In the genomic region with DNA sequence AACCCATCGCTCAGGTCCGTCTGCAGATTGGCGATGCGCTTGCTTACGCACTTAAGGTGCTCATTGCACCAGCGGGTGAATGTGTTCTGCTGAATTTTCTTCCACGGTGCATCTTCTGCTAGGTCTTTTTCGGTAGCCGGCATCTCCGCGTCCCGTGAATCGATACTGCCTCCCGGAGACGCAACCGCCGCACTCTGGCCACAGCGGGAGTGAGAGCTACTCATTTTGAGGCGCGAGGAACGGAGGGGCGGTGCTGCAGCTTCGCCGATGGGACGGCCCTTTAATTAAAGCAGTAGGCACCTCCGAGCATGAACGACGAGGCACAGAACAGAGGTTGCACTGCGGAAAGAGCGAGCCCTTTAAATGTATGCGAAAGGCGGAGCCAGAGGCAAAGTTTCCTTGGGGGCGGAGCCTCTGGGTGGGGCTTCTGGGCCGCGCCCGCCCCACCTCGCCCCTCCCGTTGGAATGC, we compare ENCODE assay signal across 7 mouse cellular contexts. TPM values are rescaled to one million over a fixed set of nuclear protein-coding genes. Genes with fewer than 3 reads are reported as not detected.
A peak's percentile ranks its signal among the peaks of the same experiment; 100 is the strongest.
DNase-seq lines count a peak whose midpoint lies in the region; ATAC-seq lines count a peak whose summit lies in the region.

No protein-coding gene starts in this region.

- 29% methylated on average over 38 of the region's 38 CpGs for WGBS in intestine, embryonic 15.5 days
- WGBS in midbrain, embryonic 11.5 days, result 21% methylated on average over 32 of the region's 38 CpGs

- DNase-seq in adrenal gland, adult 2 months, result peak; percentile 90
- DNase-seq in embryo, embryonic 10.5 days (ENCODE audit: low spot score), result peak; percentile 93
- DNase-seq in gastrocnemius, postnatal 25 days, result peak; percentile 89
- DNase-seq in left cerebral cortex, postnatal 4 days, result peak; percentile 88
- DNase-seq in midbrain, embryonic 11.5 days (ENCODE audit: low spot score, missing footprints), result peak; percentile 95
- peak; percentile 69 for DNase-seq in right cerebral cortex, postnatal 4 days

- no peaks in the 10 kb centered on the region for H3K4me1 ChIP-seq in intestine, embryonic 15.5 days (replicated peaks)
- 0 out of 2 replicates have a peak, but pooled peaks cover 3% of the 10 kb centered on the region for H3K4me1 ChIP-seq in midbrain, embryonic 11.5 days (ENCODE audit: control insufficient read depth, insufficient read depth, low read length)

- H3K9ac ChIP-seq in intestine, embryonic 15.5 days, result peak overlapping the region; percentile 58
- H3K9ac ChIP-seq in midbrain, embryonic 11.5 days (ENCODE audit: low read length), result peak overlapping the region; percentile 73

- no peaks in the 10 kb centered on the region for H3K9me3 ChIP-seq in intestine, embryonic 15.5 days
- no peaks in the 10 kb centered on the region for H3K9me3 ChIP-seq in midbrain, embryonic 11.5 days (ENCODE audit: control insufficient read depth, low read length)

- H3K4me3 ChIP-seq in intestine, embryonic 15.5 days (replicated peaks), result peak overlapping the region; percentile 49
- peak overlapping the region; percentile 56 for H3K4me3 ChIP-seq in midbrain, embryonic 11.5 days (ENCODE audit: low read depth, low read length)

- intact Hi-C loops in left cerebral cortex, postnatal 4 days (cut with DNase I), result loop anchor here (5.0 to 10.0 kb wide), 2 partner anchors 131 to 166 kb away; no protein-coding TSS in a partner anchor

- H3K4me2 ChIP-seq in intestine, embryonic 15.5 days (replicated peaks), result peak overlapping the region; percentile 55
- H3K4me2 ChIP-seq in midbrain, embryonic 11.5 days, result peak overlapping the region; percentile 71

- H3K36me3 ChIP-seq in intestine, embryonic 15.5 days, result 0 out of 2 replicates have a peak, but pooled peaks cover 3% of the 10 kb centered on the region
- peaks cover 6% of the 10 kb centered on the region; the same call in 1 of the 2 replicates for H3K36me3 ChIP-seq in midbrain, embryonic 11.5 days (ENCODE audit: control insufficient read depth, insufficient read depth, low read length)

- H3K27ac ChIP-seq in intestine, embryonic 15.5 days, result peak overlapping the region; percentile 84
- peak overlapping the region; percentile 82; the same call in 1 of the 2 replicates for H3K27ac ChIP-seq in midbrain, embryonic 11.5 days (ENCODE audit: low read depth, low read length)

- peak; percentile 89 for ATAC-seq in intestine, embryonic 15.5 days
- peak; percentile 90 for ATAC-seq in midbrain, embryonic 11.5 days (ENCODE audit: low FRiP score)

- H3K27me3 ChIP-seq in intestine, embryonic 15.5 days (replicated peaks), result no peaks in the 10 kb centered on the region
- no peaks in the 10 kb centered on the region for H3K27me3 ChIP-seq in midbrain, embryonic 11.5 days (ENCODE audit: control insufficient read depth, insufficient read depth, low read length)

RNA-seq across cellular contexts. Expression of gene Flna, which starts 3.4 kb away (rescaled TPM):
- total RNA-seq in adrenal gland, adult 2 months (2021), result 100 to 1,000 TPM; 120 to 195 TPM
- polyA plus RNA-seq in adrenal gland, adult 2 months (2012; rRNA removed), result 134 and 139 TPM in 2 replicates
- total RNA-seq in gastrocnemius, postnatal 25 days (2021), result 10 to 100 TPM; 47.7 to 64.7 TPM
- 274 and 316 TPM in 2 replicates for polyA plus RNA-seq in intestine, embryonic 15.5 days (2015; fragmentation: Nextera tagmentation; extraction: Ambion mirVana)
- 100 to 1,000 TPM; 434 to 445 TPM for total RNA-seq in left cerebral cortex, postnatal 4 days (2021)
- polyA plus RNA-seq in midbrain, embryonic 11.5 days (2014; fragmentation: Nextera tagmentation; extraction: Ambion mirVana), result 178 and 185 TPM in 2 replicates

RNA-seq across cellular contexts. Expression of gene Emd, which starts 8.2 kb away (rescaled TPM):
- total RNA-seq in adrenal gland, adult 2 months (2021), result 100 to 1,000 TPM in 1 of 2 experiments, 10 to 100 TPM in 1; 53.9 to 170 TPM
- polyA plus RNA-seq in adrenal gland, adult 2 months (2012; rRNA removed), result 68.7 and 74.1 TPM in 2 replicates
- total RNA-seq in gastrocnemius, postnatal 25 days (2021), result 10 to 100 TPM; 20.1 to 20.3 TPM
- polyA plus RNA-seq in intestine, embryonic 15.5 days (2015; fragmentation: Nextera tagmentation; extraction: Ambion mirVana), result 21.7 and 25.7 TPM in 2 replicates
- 10 to 100 TPM; 48.2 to 52.3 TPM for total RNA-seq in left cerebral cortex, postnatal 4 days (2021)
- 24.3 and 25.2 TPM in 2 replicates for polyA plus RNA-seq in midbrain, embryonic 11.5 days (2014; fragmentation: Nextera tagmentation; extraction: Ambion mirVana)

RNA-seq across cellular contexts. Expression of gene Rpl10, which starts 24.4 kb away (rescaled TPM):
- 100 to 1,000 TPM; 220 to 443 TPM for total RNA-seq in adrenal gland, adult 2 months (2021)
- polyA plus RNA-seq in adrenal gland, adult 2 months (2012; rRNA removed), result 692 and 707 TPM in 2 replicates
- total RNA-seq in gastrocnemius, postnatal 25 days (2021), result 100 to 1,000 TPM; 164 to 171 TPM
- 818 and 879 TPM in 2 replicates for polyA plus RNA-seq in intestine, embryonic 15.5 days (2015; fragmentation: Nextera tagmentation; extraction: Ambion mirVana)
- 100 to 1,000 TPM; 264 to 422 TPM for total RNA-seq in left cerebral cortex, postnatal 4 days (2021)
- 661 and 713 TPM in 2 replicates for polyA plus RNA-seq in midbrain, embryonic 11.5 days (2014; fragmentation: Nextera tagmentation; extraction: Ambion mirVana)

RNA-seq across cellular contexts. Expression of gene Taz, which starts 35.5 kb away (rescaled TPM):
- 10 to 100 TPM; 56.6 to 74.2 TPM for total RNA-seq in adrenal gland, adult 2 months (2021)
- polyA plus RNA-seq in adrenal gland, adult 2 months (2012; rRNA removed), result 126 and 136 TPM in 2 replicates
- 10 to 100 TPM; 40.4 to 43.5 TPM for total RNA-seq in gastrocnemius, postnatal 25 days (2021)
- polyA plus RNA-seq in intestine, embryonic 15.5 days (2015; fragmentation: Nextera tagmentation; extraction: Ambion mirVana), result 74.9 and 81.1 TPM in 2 replicates
- total RNA-seq in left cerebral cortex, postnatal 4 days (2021), result 10 to 100 TPM; 54.8 to 57.4 TPM
- 57.9 and 60.9 TPM in 2 replicates for polyA plus RNA-seq in midbrain, embryonic 11.5 days (2014; fragmentation: Nextera tagmentation; extraction: Ambion mirVana)

RNA-seq across cellular contexts. Expression of gene Dnase1l1, which starts 35.9 kb away (rescaled TPM):
- 10 to 100 TPM; 13.1 to 13.5 TPM for total RNA-seq in adrenal gland, adult 2 months (2021)
- 7.5 and 9.5 TPM in 2 replicates for polyA plus RNA-seq in adrenal gland, adult 2 months (2012; rRNA removed)
- total RNA-seq in gastrocnemius, postnatal 25 days (2021), result 10 to 100 TPM; 90.3 to 95.9 TPM
- 11.0 TPM in 2 replicates for polyA plus RNA-seq in intestine, embryonic 15.5 days (2015; fragmentation: Nextera tagmentation; extraction: Ambion mirVana)
- total RNA-seq in left cerebral cortex, postnatal 4 days (2021), result 1 to 10 TPM; 2.5 to 5.0 TPM
- polyA plus RNA-seq in midbrain, embryonic 11.5 days (2014; fragmentation: Nextera tagmentation; extraction: Ambion mirVana), result 4.3 and 4.4 TPM in 2 replicates

Comparison
In these comparisons a context has a peak if more than half of its experiments do, and no peak if none do; other contexts are left out.
1. Peak in every context shown above with its lines: DNase-seq, ATAC-seq, H3K4me3 ChIP-seq and H3K27ac ChIP-seq.